In the genomic region with DNA sequence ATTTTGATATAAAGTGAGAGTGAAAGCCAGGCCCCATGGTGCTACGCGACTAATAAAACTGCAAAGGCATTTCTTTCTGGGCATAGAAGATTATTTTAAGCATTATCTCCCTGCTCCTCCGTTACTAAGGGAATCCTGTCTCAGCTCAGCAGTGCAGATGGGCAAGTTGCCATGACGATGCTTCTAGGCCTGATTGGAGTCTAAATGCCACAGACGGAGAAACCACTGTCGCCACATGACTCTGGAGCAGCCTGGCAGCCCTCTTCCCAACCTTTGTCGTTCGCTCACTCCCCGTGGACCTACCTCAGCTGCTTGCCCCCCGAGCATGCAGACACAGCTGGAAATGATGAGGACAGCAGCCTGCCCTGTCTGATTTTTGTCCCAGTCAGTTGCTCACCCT, we compare ENCODE assay signal across 9 mouse cellular contexts. TPM values are rescaled to one million over a fixed set of nuclear protein-coding genes. Genes with fewer than 3 reads are reported as not detected.
A peak's percentile ranks its signal among the peaks of the same experiment; 100 is the strongest.
DNase-seq lines count a peak whose midpoint lies in the region; ATAC-seq lines count a peak whose summit lies in the region.
"Had no signal": no experiment of that assay in that cellular context is flagged by ENCODE, and none has a peak within 500 bp of the region (broad histone marks: within the 10 kb centered on the region; RNA-seq: fewer than 3 reads in every experiment).

No protein-coding gene starts in this region.

- no peak for ATAC-seq in midbrain, embryonic 11.5 days (ENCODE audit: low FRiP score)
- no peak for ATAC-seq in midbrain, embryonic 14.5 days (ENCODE audit: low FRiP score, low TSS enrichment)
- ATAC-seq in erythroblast, adult 5-6 weeks (replicated peaks; ENCODE audit: low FRiP score, poor library complexity, severe bottlenecking) = no peak

- intact Hi-C loops in heart, postnatal 36 days (cut with DNase I) = no loop called here

- no peak overlapping the region for H3K9ac ChIP-seq in midbrain, embryonic 11.5 days (ENCODE audit: low read length)
- H3K9ac ChIP-seq in midbrain, embryonic 14.5 days (replicated peaks; ENCODE audit: low read length) = no peak overlapping the region

- H3K27ac ChIP-seq in midbrain, embryonic 10.5 days (replicated peaks) = no peak overlapping the region; the same call in 1 of the 2 replicates
- H3K27ac ChIP-seq in midbrain, embryonic 11.5 days (ENCODE audit: low read depth, low read length) = no peak overlapping the region
- peak overlapping the region; percentile 58 for H3K27ac ChIP-seq in midbrain, embryonic 14.5 days (replicated peaks; ENCODE audit: low read depth, low read length)
- no peak overlapping the region for H3K27ac ChIP-seq in limb, embryonic 10.5 days

- WGBS in midbrain, embryonic 10.5 days = 51% methylated on average over 10 of the region's 10 CpGs
- 46% methylated on average over 10 of the region's 10 CpGs for WGBS in midbrain, embryonic 11.5 days
- WGBS in midbrain, embryonic 14.5 days = 31% methylated on average over 10 of the region's 10 CpGs
- 75% methylated on average over 10 of the region's 10 CpGs for WGBS in limb, embryonic 10.5 days

- no peaks in the 10 kb centered on the region for H3K27me3 ChIP-seq in midbrain, embryonic 10.5 days (ENCODE audit: low read depth, poor library complexity, severe bottlenecking)
- H3K27me3 ChIP-seq in midbrain, embryonic 11.5 days (ENCODE audit: control insufficient read depth, insufficient read depth, low read length) = no peaks in the 10 kb centered on the region
- H3K27me3 ChIP-seq in midbrain, embryonic 14.5 days (ENCODE audit: control insufficient read depth, insufficient read depth, low read length) = no peaks in the 10 kb centered on the region
- H3K27me3 ChIP-seq in limb, embryonic 10.5 days (ENCODE audit: low read depth, poor library complexity, severe bottlenecking) = no peaks in the 10 kb centered on the region

- no peaks in the 10 kb centered on the region for H3K36me3 ChIP-seq in midbrain, embryonic 10.5 days
- no peaks in the 10 kb centered on the region for H3K36me3 ChIP-seq in midbrain, embryonic 11.5 days (ENCODE audit: control insufficient read depth, insufficient read depth, low read length)
- no peaks in the 10 kb centered on the region for H3K36me3 ChIP-seq in midbrain, embryonic 14.5 days (ENCODE audit: control insufficient read depth, insufficient read depth, low read length)
- H3K36me3 ChIP-seq in limb, embryonic 10.5 days = no peaks in the 10 kb centered on the region

- peaks cover 11% of the 10 kb centered on the region for H3K4me1 ChIP-seq in midbrain, embryonic 10.5 days
- H3K4me1 ChIP-seq in midbrain, embryonic 11.5 days (ENCODE audit: control insufficient read depth, insufficient read depth, low read length) = no peaks in the 10 kb centered on the region
- H3K4me1 ChIP-seq in midbrain, embryonic 14.5 days (ENCODE audit: control insufficient read depth, insufficient read depth, low read length) = peaks cover 25% of the 10 kb centered on the region; the same call in 1 of the 2 replicates
- no peaks in the 10 kb centered on the region for H3K4me1 ChIP-seq in limb, embryonic 10.5 days

- H3K9me3 ChIP-seq in midbrain, embryonic 10.5 days (replicated peaks) = no peaks in the 10 kb centered on the region
- H3K9me3 ChIP-seq in midbrain, embryonic 11.5 days (ENCODE audit: control insufficient read depth, low read length) = no peaks in the 10 kb centered on the region
- no peaks in the 10 kb centered on the region for H3K9me3 ChIP-seq in midbrain, embryonic 14.5 days (ENCODE audit: control insufficient read depth, low read length)
- H3K9me3 ChIP-seq in limb, embryonic 10.5 days (replicated peaks) = no peaks in the 10 kb centered on the region

- peak; percentile 20 for DNase-seq in midbrain, embryonic 10.5 days (ENCODE audit: low spot score)
- DNase-seq in midbrain, embryonic 11.5 days (ENCODE audit: low spot score, missing footprints) = no peak
- DNase-seq in layer of hippocampus, adult 9-10 months (ENCODE audit: low spot score) = peak; percentile 48
- peak; percentile 80 for DNase-seq in midbrain, embryonic 14.5 days
- no peak for DNase-seq in limb, embryonic 10.5 days (ENCODE audit: low spot score)
- no peak for DNase-seq in heart, postnatal 36 days
- DNase-seq in adrenal gland, adult 2 months = no peak
- DNase-seq: heart, postnatal 14 days had no signal

- H3K4me2 ChIP-seq in midbrain, embryonic 11.5 days = no peak overlapping the region
- no peak overlapping the region for H3K4me2 ChIP-seq in midbrain, embryonic 14.5 days (ENCODE audit: low read length)

- no peak overlapping the region for H3K4me3 ChIP-seq in midbrain, embryonic 10.5 days
- H3K4me3 ChIP-seq in midbrain, embryonic 11.5 days (ENCODE audit: low read depth, low read length) = no peak overlapping the region
- H3K4me3 ChIP-seq in midbrain, embryonic 14.5 days (replicated peaks; ENCODE audit: low read depth, low read length) = no peak overlapping the region
- no peak overlapping the region for H3K4me3 ChIP-seq in limb, embryonic 10.5 days

RNA-seq across cellular contexts. Expression of gene Mrpl3, which starts 4.7 kb away (rescaled TPM):
- 108 and 117 TPM in 2 replicates for polyA plus RNA-seq in midbrain, embryonic 10.5 days (2016; fragmentation: Nextera tagmentation; extraction: Ambion mirVana)
- 127 and 132 TPM in 2 replicates for polyA plus RNA-seq in midbrain, embryonic 11.5 days (2014; fragmentation: Nextera tagmentation; extraction: Ambion mirVana)
- polyA plus RNA-seq in midbrain, embryonic 14.5 days (2014; fragmentation: Nextera tagmentation; extraction: Ambion mirVana) = 87.6 and 104 TPM in 2 replicates
- 109 and 123 TPM in 2 replicates for polyA plus RNA-seq in limb, embryonic 10.5 days (2016; fragmentation: Nextera tagmentation; extraction: Ambion mirVana)
- 100 to 1,000 TPM; 176 to 187 TPM for total RNA-seq in heart, postnatal 36 days (2021)
- 10 to 100 TPM; 79.2 to 97.6 TPM for total RNA-seq in adrenal gland, adult 2 months (2021)
- 64.9 and 94.1 TPM in 2 replicates for polyA plus RNA-seq in adrenal gland, adult 2 months (2012; rRNA removed)
- 16.5 and 32.0 TPM in 2 replicates for total RNA-seq in erythroblast, adult 5-6 weeks (2015; ENCODE audit: low replicate concordance)
- 19.8 and 22.4 TPM in 2 replicates for total RNA-seq in erythroblast, adult 5-6 weeks (2017; ENCODE audit: low replicate concordance)

Comparison
In these comparisons a context has a peak if more than half of its experiments do, and no peak if none do; other contexts are left out.
1. DNase-seq: peak in midbrain, embryonic 10.5 days (single experiment), layer of hippocampus, adult 9-10 months (single experiment) and midbrain, embryonic 14.5 days (single experiment); none in midbrain, embryonic 11.5 days (single experiment), limb, embryonic 10.5 days (single experiment), heart, postnatal 36 days (0 of 2) and adrenal gland, adult 2 months (single experiment).